Mouse (Mus musculus): Measurements from ENCODE around the gene Lrig1.

DNA sequence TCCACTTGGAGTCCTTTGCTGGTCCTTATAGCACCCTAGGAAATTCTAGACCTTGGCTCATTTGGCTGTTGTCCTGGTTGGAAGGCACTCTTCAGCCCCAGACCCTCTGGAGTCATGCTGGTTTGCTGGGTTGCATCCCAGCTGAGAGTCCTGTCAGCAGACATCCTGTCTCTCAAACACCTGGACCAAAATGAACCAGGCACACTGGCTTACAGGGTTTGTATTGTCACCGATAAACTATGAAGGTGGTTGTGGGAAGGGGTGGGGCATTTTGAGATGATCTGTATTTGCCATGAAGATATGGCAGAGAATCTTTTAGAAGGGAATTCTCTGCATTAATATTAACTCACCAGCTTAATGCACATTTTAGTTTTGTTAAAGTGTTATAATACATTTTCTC, 139.1 kb downstream of the Lrig1 start:
- TF ChIP-seq CTCF (IDR thresholded peaks at IDR 0.05; ENCODE audit: borderline replicate concordance, insufficient read depth, low read length), result no peak
- no peak for TF ChIP-seq POLR2A (IDR thresholded peaks at IDR 0.05; ENCODE audit: low read depth, low read length)
